Mouse (Mus musculus) erythroid progenitor cell, adult 5-6 weeks (primary cell): ENCODE data around the gene Chd3. TPM values are rescaled to one million over a fixed set of nuclear protein-coding genes. Genes with fewer than 3 reads are reported as not detected.
A peak's percentile ranks its signal among the peaks of the same experiment; 100 is the strongest.

Experiments
- ATAC-seq: replicated peaks from 2 replicates; pipeline ENCODE4 v1.8.0; 2016; ENCODE audit warnings: moderate number of reproducible peaks, mild to moderate bottlenecking, moderate TSS enrichment, inconsistent platforms; ENCODE audit not compliant: poor library complexity, low FRiP score, severe bottlenecking
- total RNA-seq, 2 experiments: library from RNA; stranded (forward) in 1 of 2; stranded (reverse) in 1 of 2; fragments of 150-400 nt in 1 of 2; fragments of 186-747, 209-891 nt in 1 of 2; gene quantifications; 2 replicates each; pipeline versions ENCODE4 v1.2.3 to v1.2.4; 2015 to 2017; ENCODE audit warnings: low replicate concordance in 2 of 2

Gene Chd3
- total RNA-seq, 2 experiments from 2014 or later = 19.5 to 21.0 TPM

DNA sequence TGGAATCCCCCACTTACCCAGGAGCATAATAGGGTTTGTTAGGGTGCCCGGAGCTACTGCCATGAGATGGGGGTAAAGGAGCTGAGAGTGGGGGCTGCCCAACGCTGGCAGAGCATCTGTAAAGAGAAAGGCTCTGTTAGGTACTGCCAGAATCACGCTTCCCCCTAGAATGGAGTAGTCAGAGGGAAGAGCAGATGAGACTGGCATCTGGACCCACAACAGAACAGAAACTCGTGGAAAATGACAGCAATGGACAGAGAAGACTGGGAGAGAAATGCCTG is 38.5 kb upstream of the Chd3 start:
- ATAC-seq = no peak

DNA sequence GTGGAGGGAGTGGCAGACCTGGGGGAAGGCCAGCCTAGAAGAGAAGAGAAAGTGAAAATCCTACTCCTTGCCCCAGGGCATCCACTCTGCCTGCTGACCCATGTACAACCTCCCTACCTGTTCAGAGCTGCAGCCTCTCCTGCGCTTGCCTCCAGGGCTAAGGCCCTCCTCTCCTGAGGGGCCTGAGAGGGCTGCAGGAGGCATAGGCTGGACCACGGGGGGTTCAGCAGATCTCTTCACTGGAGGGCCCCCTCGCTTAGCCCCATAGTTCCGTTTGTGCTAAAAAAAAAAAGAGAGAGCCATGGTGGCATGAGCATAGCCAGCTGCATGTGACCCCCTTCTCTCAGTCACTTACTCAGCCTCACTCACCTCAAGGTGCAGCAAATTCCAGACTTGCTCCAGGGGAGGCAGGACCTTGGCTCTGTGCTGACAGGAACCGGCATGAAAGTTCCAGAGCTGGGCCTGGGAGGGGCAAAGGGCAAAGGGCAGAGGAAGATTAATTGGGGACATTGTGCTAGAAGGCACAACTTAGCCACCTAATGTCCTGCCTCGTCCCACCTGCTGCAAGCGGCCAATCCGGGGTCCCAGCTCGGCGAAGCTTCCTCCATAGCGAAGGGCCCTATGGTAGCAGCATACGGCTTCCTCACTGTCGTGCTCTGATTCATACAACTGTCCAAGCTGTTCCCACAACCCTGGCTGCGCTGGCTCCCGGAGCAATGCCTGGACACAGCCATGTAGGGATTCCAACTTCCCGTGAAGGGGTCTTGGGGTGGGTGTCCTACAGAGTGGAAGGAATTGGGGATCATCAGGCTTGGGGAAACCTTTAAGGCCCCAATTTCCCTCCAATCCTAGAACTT is 37.9 kb upstream of the Chd3 start:
- ATAC-seq = no peak

DNA sequence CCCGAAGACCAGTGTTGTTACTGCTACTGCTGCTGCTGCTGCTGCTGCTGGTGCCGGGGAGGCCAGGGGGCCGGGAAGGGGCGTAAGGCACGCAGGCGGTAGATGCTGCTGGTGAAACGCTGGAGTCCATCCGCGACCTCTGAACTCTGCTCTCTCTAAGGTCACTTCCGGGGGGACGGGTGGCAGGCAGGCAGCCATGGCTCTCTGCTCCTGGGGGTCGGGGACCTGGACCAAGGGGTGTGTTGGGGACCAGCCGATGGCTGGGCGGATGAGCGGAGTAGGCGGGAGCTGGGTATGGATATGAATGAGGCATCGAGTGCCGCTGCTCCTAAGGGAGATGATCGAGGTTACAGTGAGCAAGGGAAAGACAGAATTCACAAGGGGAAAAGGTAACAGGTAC is 37.1 kb upstream of the Chd3 start:
- no peak for ATAC-seq

DNA sequence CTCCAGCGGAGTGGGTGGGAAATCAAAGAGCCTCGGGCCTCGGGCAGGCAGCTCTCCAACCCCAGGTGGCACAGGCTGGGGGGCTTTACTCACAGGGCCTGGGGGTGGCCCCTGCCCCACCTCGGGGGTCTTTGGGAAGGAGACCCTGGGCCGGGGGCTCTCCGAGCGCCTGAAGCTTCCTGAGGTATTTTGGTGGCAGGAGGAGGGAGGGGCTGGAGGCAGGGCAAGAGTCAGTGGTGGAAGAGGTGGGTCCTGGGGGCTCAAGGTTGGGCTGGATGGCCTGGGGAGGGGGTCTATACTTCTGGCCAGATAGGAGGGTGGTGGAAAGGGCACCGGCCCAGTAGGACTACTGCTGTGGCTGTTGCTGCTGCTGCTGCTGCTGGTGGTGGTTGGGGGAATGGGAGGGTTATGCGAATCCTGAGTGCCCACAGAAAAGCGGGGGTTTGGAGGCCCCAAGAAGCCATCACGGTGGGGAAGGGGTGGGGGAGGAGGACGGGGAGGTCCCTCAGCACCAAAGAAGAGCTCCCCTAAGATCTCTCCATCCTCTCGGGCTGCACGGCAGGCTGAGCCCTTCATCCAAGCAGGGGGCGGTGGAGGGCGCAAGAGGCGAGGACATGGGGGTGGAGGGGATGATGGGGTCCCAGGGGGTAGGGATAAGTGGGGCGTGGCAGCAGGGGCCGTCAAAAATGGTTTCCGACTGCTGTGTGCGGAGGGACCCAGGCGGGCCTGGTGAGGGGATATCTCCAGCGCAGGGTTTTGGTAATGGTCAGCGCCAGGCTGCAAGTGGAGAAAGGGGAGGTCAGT is 36.4 kb upstream of the Chd3 start:
- ATAC-seq = no peak

DNA sequence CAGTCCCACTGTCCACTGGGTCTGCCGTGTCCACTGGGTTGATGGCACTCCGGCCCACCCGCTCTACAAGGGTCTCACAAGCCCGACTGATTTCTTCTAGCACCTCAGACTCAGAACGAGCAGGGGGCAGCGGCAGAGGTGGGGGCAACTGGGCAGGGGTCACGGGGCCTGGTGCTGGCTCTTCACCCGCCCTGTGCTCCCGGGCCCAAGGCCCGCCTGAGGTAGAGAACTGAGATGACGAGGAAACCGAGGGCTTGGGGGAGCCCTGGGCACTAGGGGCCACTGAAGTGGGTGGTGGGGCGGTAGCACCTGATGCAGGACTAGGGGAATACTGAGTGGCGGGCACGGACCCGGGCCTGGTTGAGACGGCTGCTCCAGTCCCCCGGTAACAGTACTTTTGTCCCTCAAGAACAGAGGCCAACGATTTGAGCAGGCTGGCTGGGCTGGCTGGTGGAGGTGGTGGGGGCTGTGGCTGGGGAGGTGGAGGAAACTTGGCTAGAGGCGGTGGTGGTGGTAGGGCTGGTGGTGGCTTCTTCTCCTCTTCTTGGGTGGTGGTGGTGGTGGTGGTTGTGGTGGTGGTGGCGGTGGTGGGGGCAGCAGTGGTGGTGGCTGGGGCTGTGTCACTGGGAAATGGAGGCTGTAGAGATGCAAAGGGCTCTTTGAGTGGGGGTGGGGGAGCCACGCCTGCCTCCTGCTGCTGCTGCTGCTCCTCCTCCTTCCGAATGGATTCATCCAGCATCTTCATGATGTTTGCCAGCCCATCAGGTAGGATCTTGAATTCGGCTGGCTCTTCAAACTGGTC is 35.6 kb upstream of the Chd3 start:
- no peak for ATAC-seq

DNA sequence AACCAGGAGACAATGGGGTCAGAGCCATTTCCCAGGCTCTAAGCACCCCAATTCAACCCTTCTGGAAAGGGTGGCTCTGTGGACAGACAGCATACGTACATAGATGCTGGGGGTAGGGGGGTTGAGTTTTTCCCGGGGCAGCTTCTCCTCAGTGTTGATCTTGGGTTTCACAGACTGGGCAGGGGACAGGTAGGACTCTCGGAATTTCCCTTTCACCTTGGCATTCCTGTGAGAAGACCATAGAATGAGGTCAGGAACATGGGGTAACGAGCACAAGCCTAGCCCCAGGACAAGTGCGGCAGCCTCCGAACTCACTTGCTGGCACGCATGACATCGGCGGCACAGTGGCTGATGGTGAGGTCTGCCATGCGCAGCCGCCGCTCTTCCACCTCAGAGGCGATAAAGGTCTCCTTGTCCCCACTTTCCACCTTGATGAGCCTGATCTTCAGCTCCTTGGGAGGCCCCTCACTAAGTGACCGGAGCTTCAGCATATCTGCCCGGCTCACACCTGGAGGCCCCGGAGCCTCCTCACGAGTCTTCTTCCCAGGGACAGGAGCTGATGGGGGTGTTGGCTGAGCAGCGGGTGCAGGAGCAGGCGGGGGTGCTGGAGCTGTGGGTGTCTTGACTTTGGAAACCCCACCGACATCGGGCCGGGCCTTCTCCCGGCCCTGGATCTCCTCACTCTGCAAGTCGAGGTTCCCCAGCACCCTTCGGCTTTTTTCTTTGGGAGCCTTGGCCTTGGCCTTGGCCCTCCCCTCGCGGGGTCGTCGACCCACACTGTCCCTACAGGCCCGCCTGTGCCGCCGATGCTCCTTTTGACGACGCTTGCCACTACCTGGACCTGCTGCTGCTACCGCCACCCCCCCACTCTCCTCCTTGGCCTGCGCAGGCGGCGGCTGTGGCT is 34.7 kb upstream of the Chd3 start:
- ATAC-seq = no peak

DNA sequence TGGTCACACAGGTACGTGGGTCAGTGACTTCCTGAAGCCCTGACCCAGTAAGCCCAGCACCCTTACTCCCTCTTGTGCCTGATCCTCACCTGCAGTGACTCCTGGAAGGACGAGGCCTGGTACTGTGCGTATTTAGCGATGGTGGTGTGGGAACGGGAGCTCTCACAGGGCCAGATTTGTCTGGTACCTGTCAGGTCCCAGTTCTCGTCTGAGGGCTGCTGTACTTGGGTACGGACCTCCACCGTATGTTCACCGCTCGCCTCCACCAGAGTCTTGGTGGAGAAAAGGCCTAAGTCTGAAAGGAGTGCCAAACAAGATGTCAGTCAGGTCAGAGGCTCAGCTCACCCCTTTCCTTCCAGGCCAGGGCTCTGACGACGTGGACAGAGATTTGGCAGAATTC is 32.8 kb upstream of the Chd3 start:
- ATAC-seq = no peak

DNA sequence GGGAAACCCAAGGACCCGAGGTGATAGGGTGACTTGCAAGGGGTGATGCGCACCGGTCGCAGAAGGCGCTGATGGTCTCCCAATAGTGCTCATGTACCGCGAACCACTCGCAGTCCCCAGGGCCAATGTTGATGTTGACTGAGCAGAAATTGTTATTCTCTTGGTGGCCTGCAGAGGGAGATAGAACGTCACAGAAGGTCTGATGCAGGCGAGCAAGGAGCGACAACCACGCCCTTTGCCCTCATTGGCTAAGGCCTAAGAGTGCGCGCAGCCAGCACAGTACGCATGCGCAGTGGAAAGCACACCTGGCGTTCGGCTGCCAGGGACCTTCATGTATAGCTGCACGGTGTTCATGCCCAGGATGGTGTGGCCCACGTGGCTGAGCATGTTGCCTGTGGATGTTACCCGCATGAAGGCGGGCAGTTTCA is 32.0 kb upstream of the Chd3 start:
- ATAC-seq = peak; percentile 86

DNA sequence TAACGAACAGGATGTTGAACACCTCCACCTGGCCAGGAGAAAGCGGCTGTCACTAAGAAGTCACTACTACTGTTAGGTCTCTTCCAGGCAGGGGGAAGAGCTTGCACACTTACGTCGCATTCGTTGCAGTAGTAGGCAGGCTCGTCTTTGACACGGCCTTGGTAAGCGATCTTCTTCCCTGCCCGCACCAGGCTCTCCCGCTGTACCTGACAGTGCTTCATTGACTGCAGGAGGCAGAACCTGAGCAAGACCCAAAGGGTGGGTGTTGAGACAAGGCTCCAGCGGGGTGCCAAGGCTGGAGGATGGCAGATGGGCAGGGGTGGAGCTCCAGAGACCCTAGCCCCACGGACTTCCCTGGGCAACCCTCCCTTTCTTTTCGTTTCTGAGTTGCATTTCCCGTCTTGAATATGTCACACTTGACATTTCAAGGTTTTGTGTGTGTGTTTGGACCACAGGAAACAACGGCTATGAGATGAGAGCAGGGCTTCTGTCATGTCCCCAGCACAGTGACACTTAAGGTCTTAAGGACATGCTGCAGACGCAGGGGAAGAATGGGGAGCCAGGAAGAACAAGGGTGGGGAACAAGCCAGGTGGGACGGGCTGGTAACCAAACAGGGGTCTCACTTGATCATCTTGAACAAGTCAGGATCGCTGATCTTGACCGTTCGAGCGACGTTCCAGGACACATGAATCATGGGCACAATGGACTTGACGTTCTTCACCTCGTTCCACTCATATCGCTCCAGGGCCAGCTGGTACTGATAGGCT is 31.1 kb upstream of the Chd3 start:
- ATAC-seq = no peak

DNA sequence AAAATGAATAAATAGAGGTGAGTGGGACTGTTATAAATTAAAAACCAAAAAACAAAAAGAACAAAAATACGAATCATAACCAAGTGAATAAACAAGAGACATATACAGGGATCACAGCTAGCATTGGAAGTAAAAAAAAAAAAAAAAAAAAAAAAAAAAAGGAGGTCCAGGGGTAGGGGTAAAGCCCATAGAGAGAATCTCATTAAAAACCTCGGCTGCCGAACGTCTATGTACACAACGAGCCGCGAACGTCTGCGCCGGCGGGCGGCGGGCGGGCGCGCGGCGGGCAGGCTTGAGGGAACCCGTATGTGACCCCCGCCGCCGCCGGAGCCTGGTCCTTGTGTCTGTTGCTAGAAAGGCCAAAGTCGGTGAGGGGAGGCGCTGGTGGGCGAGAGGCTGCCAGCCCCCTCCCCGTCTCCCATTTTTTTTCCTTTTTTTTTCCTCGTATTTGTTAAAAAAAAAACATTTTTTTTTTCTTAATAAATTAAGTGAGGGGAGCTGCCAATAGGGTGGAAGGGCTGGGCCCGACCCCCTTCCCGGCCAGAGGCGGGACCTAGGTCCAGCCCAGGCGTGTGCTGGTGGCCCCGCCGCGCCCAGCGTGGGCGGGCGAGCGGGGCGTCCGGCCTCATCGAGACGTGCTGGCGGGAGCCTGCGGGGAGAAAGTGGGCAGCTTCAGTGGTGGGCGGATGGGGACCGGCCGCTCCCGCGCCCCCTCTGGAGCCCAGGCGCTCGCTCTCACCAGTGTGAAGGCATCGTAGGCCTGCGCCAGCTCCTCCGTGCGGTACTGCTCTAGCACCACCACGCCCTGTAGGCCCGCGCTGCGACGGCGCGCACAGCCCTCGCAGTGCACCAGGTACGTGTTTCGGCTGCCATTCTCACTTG is 30.2 kb upstream of the Chd3 start:
- ATAC-seq = no peak

DNA sequence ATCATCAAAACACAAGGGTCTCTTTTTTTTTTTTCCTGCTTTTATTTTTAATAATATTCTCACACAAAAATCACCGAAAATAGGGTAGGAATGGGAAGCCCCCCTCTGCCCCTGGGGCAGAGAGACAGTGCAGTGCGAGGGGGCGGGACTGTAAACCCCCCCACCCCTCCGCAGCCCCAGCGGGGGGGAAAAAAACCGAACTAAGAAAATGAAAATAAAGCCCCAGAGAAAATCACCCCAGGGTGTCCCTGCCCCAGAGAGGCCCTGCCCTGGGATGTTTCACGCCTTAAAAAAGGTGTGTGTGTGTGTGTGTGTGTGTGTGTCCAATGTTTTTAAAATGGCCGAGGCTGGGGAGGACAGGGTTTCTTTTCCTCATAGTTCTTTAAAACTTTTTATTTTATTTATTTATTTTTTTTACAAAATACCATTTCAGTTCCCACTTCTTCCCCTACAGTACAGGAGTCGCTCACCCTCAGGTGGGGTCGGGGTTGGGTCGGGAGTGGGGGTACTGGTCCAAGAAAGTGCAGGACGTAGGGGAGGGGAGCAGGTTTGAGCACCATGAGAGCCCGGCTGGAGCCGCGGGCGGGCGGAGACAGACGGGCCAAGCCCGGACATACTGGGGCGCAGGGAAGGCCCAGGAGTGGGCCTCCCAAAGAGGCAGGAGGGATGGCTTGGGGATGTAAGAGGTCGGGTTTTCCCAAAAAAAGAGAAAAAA is 29.4 kb upstream of the Chd3 start:
- no peak for ATAC-seq

DNA sequence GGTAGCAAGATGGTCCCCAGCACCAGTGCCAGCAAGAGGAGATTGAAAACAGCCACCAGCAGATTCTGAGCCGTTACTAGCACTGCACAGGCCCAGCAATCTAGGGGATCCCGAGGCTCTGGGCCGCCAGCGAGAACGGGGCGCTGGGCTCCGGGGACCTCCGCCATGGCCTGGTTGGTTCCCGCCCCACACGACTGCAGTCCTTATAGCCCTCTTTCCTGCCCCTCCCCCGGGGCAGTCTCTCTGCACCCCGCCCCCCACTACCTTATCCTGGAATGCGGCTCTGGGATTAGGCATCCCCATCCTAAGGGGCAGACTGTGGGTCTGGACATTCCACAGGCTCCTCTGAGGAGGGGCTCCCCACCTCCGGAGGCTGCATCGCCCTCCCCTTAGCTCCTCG is 28.9 kb upstream of the Chd3 start, which contains the start of gene Tmem88:
Tmem88 (minus strand) TSS at position 176 of the 400 bp plus-strand sequence.
- no peak for ATAC-seq

DNA sequence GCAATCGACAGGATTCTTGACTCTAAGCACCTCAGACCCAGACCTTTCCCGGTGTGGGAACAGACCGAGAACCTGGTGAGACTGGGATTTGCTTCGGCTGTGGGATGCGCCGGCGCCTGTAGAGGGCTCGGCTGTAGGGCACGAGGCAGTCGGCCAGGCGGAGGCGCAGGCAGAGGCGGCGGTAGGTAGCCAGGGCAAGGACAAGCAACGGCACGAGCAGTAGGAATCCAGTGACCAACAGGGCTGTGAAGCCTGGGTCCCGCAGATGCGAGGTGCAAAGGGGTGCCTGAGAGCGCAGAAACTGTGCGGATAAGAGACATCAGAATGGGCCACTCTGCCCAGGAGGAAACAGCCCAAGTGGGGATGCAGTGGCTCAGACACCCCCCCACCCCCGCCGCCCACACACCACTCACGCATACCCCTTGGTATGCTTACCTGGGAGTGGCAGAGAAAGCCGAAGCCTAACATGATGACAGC is 28.4 kb upstream of the Chd3 start:
- ATAC-seq = no peak

DNA sequence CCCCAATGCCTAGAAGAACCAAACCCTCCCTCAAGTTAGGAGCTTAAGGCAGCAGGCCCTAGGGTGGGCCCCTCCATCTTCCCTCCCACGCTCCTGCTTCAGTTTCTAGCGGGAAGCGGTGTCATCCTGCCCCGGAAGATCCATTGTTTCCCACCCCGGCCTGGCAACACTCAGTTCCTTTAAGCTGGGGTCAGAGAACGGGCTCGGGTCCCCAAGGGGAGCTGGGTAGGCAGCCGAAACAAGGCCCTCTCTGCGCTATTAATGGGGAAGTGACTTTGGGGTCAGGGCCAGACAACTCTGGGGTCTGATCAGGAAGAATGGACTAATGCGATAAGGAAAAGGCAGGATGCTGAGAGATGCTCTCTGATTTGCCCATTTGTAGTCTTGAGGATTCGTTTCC is 27.6 kb upstream of the Chd3 start:
- no peak for ATAC-seq

DNA sequence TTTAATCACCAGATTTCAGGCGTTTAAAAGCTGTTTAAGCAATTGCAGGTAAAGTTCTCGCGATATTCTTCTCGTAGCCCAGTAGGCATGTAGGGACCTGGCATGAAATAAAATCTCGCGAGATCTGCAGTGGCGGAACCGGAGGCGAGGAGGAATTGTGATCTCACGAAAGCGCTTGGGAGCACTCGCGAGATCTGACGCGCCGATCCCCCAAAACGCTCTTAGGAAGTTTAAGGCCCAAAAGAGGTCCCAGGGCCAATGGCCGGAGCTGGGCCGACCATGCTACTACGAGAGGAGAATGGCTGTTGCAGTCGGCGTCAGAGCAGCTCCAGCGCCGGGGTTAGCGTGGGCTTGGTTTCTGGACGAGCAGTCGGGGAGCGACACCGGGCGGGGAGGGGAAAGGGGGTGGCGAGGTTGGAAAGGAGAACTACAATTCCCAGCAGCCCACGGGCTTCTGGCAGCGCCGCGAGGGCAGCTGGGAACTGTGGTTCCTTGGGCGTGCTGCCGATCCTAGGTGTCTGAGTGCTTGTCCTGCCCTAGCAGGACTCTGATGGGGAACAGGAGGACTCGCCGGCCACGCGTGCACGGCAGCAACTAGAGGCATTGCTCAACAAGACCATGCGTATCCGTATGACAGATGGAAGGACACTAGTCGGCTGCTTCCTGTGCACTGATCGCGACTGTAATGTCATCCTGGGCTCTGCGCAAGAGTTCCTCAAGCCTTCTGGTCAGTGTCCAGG is 26.6 kb upstream of the Chd3 start:
- ATAC-seq = peak; percentile 89

DNA sequence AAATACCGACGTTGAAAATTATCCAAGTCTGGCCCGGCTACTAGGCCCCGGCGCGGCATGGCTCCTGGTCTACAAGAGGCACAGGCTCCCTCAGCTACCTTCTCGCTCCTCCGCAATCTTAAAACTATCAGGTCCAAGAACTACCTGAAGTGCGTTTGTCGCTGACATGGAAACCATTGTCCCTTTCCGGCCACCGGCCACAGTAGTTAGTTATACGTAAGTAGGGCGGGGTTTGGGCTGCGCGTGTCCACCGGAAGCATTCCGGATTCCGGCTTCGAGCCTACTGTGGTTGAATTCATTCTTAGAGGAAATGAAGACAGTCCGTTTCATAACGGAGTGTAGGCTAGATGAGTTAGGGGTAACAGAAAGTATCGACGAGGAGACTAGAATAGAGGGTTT is 26.0 kb upstream of the Chd3 start, which contains the start of the genes Naa38 and Cyb5d1:
Naa38 (plus strand) TSS at position 253 of the 399 bp plus-strand sequence.
Cyb5d1 (minus strand) TSS at position 397 of the 399 bp plus-strand sequence.
- peak; percentile 81 for ATAC-seq
